Mouse (Mus musculus) midbrain, embryonic 11.5 days (tissue): ENCODE results near the gene Sema4b. TPM values are rescaled to one million over a fixed set of nuclear protein-coding genes. Genes with fewer than 3 reads are reported as not detected.

ENCODE experiments used
- ATAC-seq: fragments of 200-750 bp; cut with Nextera tagmentation; 2 replicates; pipeline ENCODE4 v1.8.0; 2017; ENCODE audit warnings: moderate TSS enrichment, moderate library complexity; ENCODE audit not compliant: low FRiP score
- DNase-seq: peaks from one replicate; pipeline ENCODE4 v3.0.0; 2015; ENCODE audit warnings: low spot score; ENCODE audit errors: missing footprints
- H3K27ac ChIP-seq: fragments of 300-500 bp; sonication (generic); 2 replicates; pipeline ENCODE4 v1.5.1; 2014; ENCODE audit warnings: low read depth, low read length
- H3K27me3 ChIP-seq: fragments of 300-500 bp; sonication (generic); 2 replicates; pipeline ENCODE4 v1.6.1; 2014; ENCODE audit warnings: mild to moderate bottlenecking, low read length, moderate library complexity, mixed read lengths; ENCODE audit not compliant: control insufficient read depth, insufficient read depth
- H3K36me3 ChIP-seq: fragments of 300-500 bp; sonication (generic); 2 replicates; pipeline ENCODE4 v1.6.1; 2014; ENCODE audit warnings: mild to moderate bottlenecking, low read length, moderate library complexity, mixed read lengths; ENCODE audit not compliant: control insufficient read depth, insufficient read depth
- H3K4me1 ChIP-seq: fragments of 300-500 bp; sonication (generic); 2 replicates; pipeline ENCODE4 v1.6.1; 2014; ENCODE audit warnings: low read length; ENCODE audit not compliant: control insufficient read depth, insufficient read depth
- H3K4me2 ChIP-seq: fragments of 300-500 bp; sonication (generic); 2 replicates; pipeline ENCODE4 v1.6.1; 2014; ENCODE audit warnings: mild to moderate bottlenecking, moderate library complexity
- H3K4me3 ChIP-seq: fragments of 300-500 bp; sonication (generic); 2 replicates; pipeline ENCODE4 v1.5.1; 2014; ENCODE audit warnings: low read depth, low read length
- H3K9ac ChIP-seq: fragments of 300-500 bp; sonication (generic); 2 replicates; pipeline ENCODE4 v1.6.1; 2014; ENCODE audit warnings: low read length
- H3K9me3 ChIP-seq: fragments of 300-500 bp; sonication (generic); 2 replicates; pipeline ENCODE4 v1.6.1; 2016; ENCODE audit warnings: low read length; ENCODE audit not compliant: control insufficient read depth
- WGBS: fragments of 180-500 bp; shearing (Covaris S2); extraction: QIAGEN DNeasy Blood & Tissue Kit; methylation state at CpG from one replicate; pipeline ENCODE4 v1.1.7; 2014; 5-methylcytosine and 5-hydroxymethylcytosine counted together
- polyA plus RNA-seq: library from polyadenylated mRNA; unstranded; fragments of >200 nt; fragmentation: Nextera tagmentation; extraction: Ambion mirVana; gene quantifications from 2 replicates; pipeline ENCODE4 v1.2.1, GENCODE M21; 2014

Sema4b gene
- polyA plus RNA-seq, 1 experiment from 2014 or later, result 10.5 TPM

- Histone ChIP-seq H3K9ac (no peak overlapping the region), H3K9me3 (no peaks in the 10 kb centered on the region), H3K27ac (no peak overlapping the region), H3K36me3 (no peaks in the 10 kb centered on the region), H3K4me3 (no peak overlapping the region), H3K4me1 (peaks cover 27% of the 10 kb centered on the region), H3K4me2 (no peak overlapping the region), H3K27me3 (no peaks in the 10 kb centered on the region)
- ATAC-seq (no peak), DNase-seq (peak; percentile 69)
- 86% methylated on average over 12 of the region's 12 CpGs for WGBS
These were observed 19.3 kb downstream of the Sema4b start for GRCm38 (mm10) chr7:80205705-80206589.

GRCm38 (mm10) chr7:80207314-80207731 lies 20.7 kb downstream of the Sema4b start:
- no peak overlapping the region for H3K9ac ChIP-seq
- no peaks in the 10 kb centered on the region for H3K27me3 ChIP-seq
- DNase-seq (peak; percentile 77), ATAC-seq (no peak)
- peaks cover 14% of the 10 kb centered on the region for H3K4me1 ChIP-seq
- no peak overlapping the region for H3K27ac ChIP-seq
- WGBS, result 74% methylated on average over 3 of the region's 3 CpGs
- H3K36me3 ChIP-seq, result no peaks in the 10 kb centered on the region
- H3K9me3 ChIP-seq, result no peaks in the 10 kb centered on the region
- H3K4me3 ChIP-seq, result no peak overlapping the region
- H3K4me2 ChIP-seq, result no peak overlapping the region

GRCm38 (mm10) chr7:80208026-80208642 lies 21.5 kb downstream of the Sema4b start:
- H3K4me2 ChIP-seq, result no peak overlapping the region
- H3K4me1 ChIP-seq, result peaks cover 7% of the 10 kb centered on the region
- peak; percentile 60 for DNase-seq
- ATAC-seq, result no peak
- no peak overlapping the region for H3K9ac ChIP-seq
- 87% methylated on average over 18 of the region's 18 CpGs for WGBS
- no peak overlapping the region for H3K4me3 ChIP-seq
- no peaks in the 10 kb centered on the region for H3K36me3 ChIP-seq
- no peak overlapping the region for H3K27ac ChIP-seq
- no peaks in the 10 kb centered on the region for H3K9me3 ChIP-seq
- H3K27me3 ChIP-seq, result no peaks in the 10 kb centered on the region

GRCm38 (mm10) chr7:80208738-80209430 lies 22.2 kb downstream of the Sema4b start:
- Histone ChIP-seq H3K4me1 (no peaks in the 10 kb centered on the region; the same call in 1 of the 2 replicates), H3K27me3 (no peaks in the 10 kb centered on the region), H3K9me3 (no peaks in the 10 kb centered on the region), H3K4me2 (no peak overlapping the region), H3K27ac (no peak overlapping the region), H3K4me3 (no peak overlapping the region), H3K9ac (no peak overlapping the region), H3K36me3 (no peaks in the 10 kb centered on the region)
- no peak for DNase-seq
- 80% methylated on average over 10 of the region's 10 CpGs for WGBS
- ATAC-seq, result no peak

GRCm38 (mm10) chr7:80209669-80210068 lies 23.0 kb downstream of the Sema4b start:
- WGBS, result 81% methylated on average over 6 of the region's 6 CpGs
- Histone ChIP-seq H3K36me3 (no peaks in the 10 kb centered on the region), H3K27ac (no peak overlapping the region)

GRCm38 (mm10) chr7:80210982-80211381 lies 24.3 kb downstream of the Sema4b start:
- H3K4me2 ChIP-seq, result no peak overlapping the region
- no peak overlapping the region for H3K27ac ChIP-seq
- H3K36me3 ChIP-seq, result no peaks in the 10 kb centered on the region
- H3K4me1 ChIP-seq, result no peaks in the 10 kb centered on the region
- no peaks in the 10 kb centered on the region for H3K27me3 ChIP-seq
- no peaks in the 10 kb centered on the region for H3K9me3 ChIP-seq
- no peak overlapping the region for H3K4me3 ChIP-seq
- 90% methylated on average over 4 of the region's 4 CpGs for WGBS
- no peak overlapping the region for H3K9ac ChIP-seq
- ATAC-seq (no peak), DNase-seq (peak; percentile 71)

More at GRCm38 (mm10) chr7:80209669-80210068, 23.0 kb downstream of the Sema4b start:
- Histone ChIP-seq H3K4me1 (no peaks in the 10 kb centered on the region; the same call in 1 of the 2 replicates), H3K9ac (no peak overlapping the region), H3K27me3 (no peaks in the 10 kb centered on the region), H3K9me3 (no peaks in the 10 kb centered on the region), H3K4me2 (no peak overlapping the region), H3K4me3 (no peak overlapping the region)
- ATAC-seq, result no peak
- DNase-seq, result peak; percentile 37

GRCm38 (mm10) chr7:80213604-80214003 lies 27.0 kb downstream of the Sema4b start:
- Histone ChIP-seq H3K36me3 (peaks cover 3% of the 10 kb centered on the region; the same call in 1 of the 2 replicates), H3K9ac (no peak overlapping the region)

GRCm38 (mm10) chr7:80214459-80214858 lies 27.8 kb downstream of the Sema4b start:
- H3K4me3 ChIP-seq, result no peak overlapping the region
- H3K4me1 ChIP-seq, result no peaks in the 10 kb centered on the region
- peaks cover 8% of the 10 kb centered on the region for H3K36me3 ChIP-seq
- H3K27ac ChIP-seq, result no peak overlapping the region
- ATAC-seq, result no peak
- H3K9ac ChIP-seq, result no peak overlapping the region
- H3K27me3 ChIP-seq, result no peaks in the 10 kb centered on the region
- 71% methylated on average over 8 of the region's 8 CpGs for WGBS
- H3K4me2 ChIP-seq, result no peak overlapping the region
- no peak for DNase-seq
- H3K9me3 ChIP-seq, result no peaks in the 10 kb centered on the region

More at GRCm38 (mm10) chr7:80213604-80214003, 27.0 kb downstream of the Sema4b start:
- H3K9me3 ChIP-seq, result no peaks in the 10 kb centered on the region
- ATAC-seq, result no peak
- WGBS, result 93% methylated on average over 7 of the region's 7 CpGs
- H3K4me2 ChIP-seq, result no peak overlapping the region
- no peaks in the 10 kb centered on the region for H3K27me3 ChIP-seq
- no peak overlapping the region for H3K4me3 ChIP-seq
- no peak overlapping the region for H3K27ac ChIP-seq
- no peaks in the 10 kb centered on the region for H3K4me1 ChIP-seq
- no peak for DNase-seq
